Mouse (Mus musculus) bone marrow, adult 2 months (tissue): Measurements from ENCODE around the gene Eif4b.

Experiments used
- CTCF ChIP-seq: fragments of 200-500 bp; IDR thresholded peaks from 2 replicates; pipeline ENCODE4 v1.5.1; 2011; ENCODE audit warnings: low read length, control low read depth; ENCODE audit not compliant: control insufficient read depth, insufficient read depth
- POLR2A ChIP-seq: fragments of 200-500 bp; IDR thresholded peaks from 2 replicates; pipeline ENCODE4 v1.6.1; 2011; ENCODE audit warnings: low read depth, mild to moderate bottlenecking, control low read depth, low read length, borderline replicate concordance; ENCODE audit not compliant: control insufficient read depth

GRCm38 (mm10) chr15:102074070-102074731 is 628 bp downstream of the Eif4b start:
- no peak for TF ChIP-seq CTCF
- no peak for TF ChIP-seq POLR2A
